Mouse (Mus musculus): ENCODE results near the gene Dnmt3a. TPM values are rescaled to one million over a fixed set of nuclear protein-coding genes. Genes with fewer than 3 reads are reported as not detected.

Gene Dnmt3a
- total and polyA plus RNA-seq, 3 experiments, result 15.5 to 61.5 (median 23.4) TPM

- peaks cover 0 to 18% of the 10 kb centered on the region in 2 experiments for H3K36me3 ChIP-seq (replicated peaks in 1 of 2; ENCODE audit: control insufficient read depth in 1 of 2, insufficient read depth in 1 of 2, low read length in 1 of 2)
- H3K27ac ChIP-seq (ENCODE audit: insufficient read depth, low read depth), result no peak overlapping the region
- dilution Hi-C loops (cut with MboI; ENCODE audit: extremely low pct_ligation_motif_present, extremely low pct_unique_long_range_greater_than_20kb, low sequenced_read_pairs) (no loop called here), in situ Hi-C loops (cut with MboI; ENCODE audit: low pct_ligation_motif_present, low pct_unique_long_range_greater_than_20kb, low sequenced_read_pairs) (no loop called here)
- no peak overlapping the region for H3K4me2 ChIP-seq (ENCODE audit: insufficient read depth, low read depth, poor library complexity, severe bottlenecking)
- no peaks in the 10 kb centered on the region for H3K79me2 ChIP-seq (replicated peaks; ENCODE audit: control insufficient read depth, extremely low read depth, insufficient read depth, poor library complexity, severe bottlenecking)
- H3K9me3 ChIP-seq (replicated peaks; ENCODE audit: low read length), result no peaks in the 10 kb centered on the region
- H3K4me1 ChIP-seq (ENCODE audit: control insufficient read depth in 1 of 2, insufficient read depth in 2 of 2), result peaks cover 2 to 32% of the 10 kb centered on the region in 2 experiments; a peak in 3 of 4 replicates
- no peak overlapping the region for H3K4me3 ChIP-seq (replicated peaks in 1 of 3; ENCODE audit: low read depth in 2 of 3, low read length in 2 of 3, poor library complexity in 1 of 3)
- H3K9ac ChIP-seq (ENCODE audit: insufficient read depth, low read depth), result no peak overlapping the region
- no peaks in the 10 kb centered on the region for H3K27me3 ChIP-seq (replicated peaks)
- TF ChIP-seq NRF1 (IDR thresholded peaks at IDR 0.05; ENCODE audit: low read depth, low read length), result no peak
- TF ChIP-seq NELFE (IDR thresholded peaks at IDR 0.05; ENCODE audit: low read depth, low read length), result no peak
- TF ChIP-seq MEF2A (IDR thresholded peaks at IDR 0.05; ENCODE audit: borderline replicate concordance, low read depth, low read length), result no peak
- no peak for TF ChIP-seq JUND (conservative IDR thresholded peaks at IDR 0.05; ENCODE audit: low read depth, low read length)
- TF ChIP-seq E2F4 (IDR thresholded peaks at IDR 0.05; ENCODE audit: insufficient replicate concordance, low read depth, low read length), result no peak
- TF ChIP-seq POLR2A (IDR thresholded peaks at IDR 0.05; ENCODE audit: low read depth, low read length), result no peak
- no peak for TF ChIP-seq ZNF384 (IDR thresholded peaks at IDR 0.05; ENCODE audit: low read depth, low read length)
- no peak for TF ChIP-seq POLR2AphosphoS2 (IDR thresholded peaks at IDR 0.05; ENCODE audit: low read depth, low read length)
- TF ChIP-seq IRF4 (IDR thresholded peaks at IDR 0.05; ENCODE audit: low read depth, low read length), result no peak
- TF ChIP-seq MXI1 (IDR thresholded peaks at IDR 0.05; ENCODE audit: low read depth, low read length), result no peak
- no peak for TF ChIP-seq RCOR1 (conservative IDR thresholded peaks at IDR 0.05; ENCODE audit: low read depth, low read length)
- no peak for TF ChIP-seq TCF12 (IDR thresholded peaks at IDR 0.05; ENCODE audit: low read depth, low read length)
- DNase-seq (ENCODE audit: extremely low read depth), result no peak
Measured at GRCm38 (mm10) chr12:3918577-3918976, 112.8 kb downstream of the Dnmt3a start.

- Histone ChIP-seq H3K4me3 (replicated peaks in 1 of 3; ENCODE audit: low read depth in 2 of 3, low read length in 2 of 3, poor library complexity in 1 of 3) (no peak overlapping the region), H3K4me2 (ENCODE audit: insufficient read depth, low read depth, poor library complexity, severe bottlenecking) (no peak overlapping the region), H3K79me2 (replicated peaks; ENCODE audit: control insufficient read depth, extremely low read depth, insufficient read depth, poor library complexity, severe bottlenecking) (no peaks in the 10 kb centered on the region), H3K9ac (ENCODE audit: insufficient read depth, low read depth) (no peak overlapping the region), H3K27ac (ENCODE audit: insufficient read depth, low read depth) (no peak overlapping the region), H3K36me3 (replicated peaks in 1 of 2; ENCODE audit: control insufficient read depth in 1 of 2, insufficient read depth in 1 of 2, low read length in 1 of 2) (peaks cover 0 to 12% of the 10 kb centered on the region in 2 experiments), H3K4me1 (ENCODE audit: control insufficient read depth in 1 of 2, insufficient read depth in 2 of 2) (peaks cover 2 to 32% of the 10 kb centered on the region in 2 experiments; a peak in 3 of 4 replicates), H3K9me3 (replicated peaks; ENCODE audit: low read length) (no peaks in the 10 kb centered on the region), H3K27me3 (replicated peaks) (no peaks in the 10 kb centered on the region)
- dilution Hi-C loops (cut with MboI; ENCODE audit: extremely low pct_ligation_motif_present, extremely low pct_unique_long_range_greater_than_20kb, low sequenced_read_pairs) (no loop called here), in situ Hi-C loops (cut with MboI; ENCODE audit: low pct_ligation_motif_present, low pct_unique_long_range_greater_than_20kb, low sequenced_read_pairs) (no loop called here)
- TF ChIP-seq ZC3H11A (IDR thresholded peaks at IDR 0.05; ENCODE audit: low read depth, low read length) (no peak), BHLHE40 (IDR thresholded peaks at IDR 0.05; ENCODE audit: low read depth, low read length) (no peak), RAD21 (IDR thresholded peaks at IDR 0.05; ENCODE audit: low read depth, low read length) (no peak), CHD1 (IDR thresholded peaks at IDR 0.05; ENCODE audit: low read depth, low read length) (no peak), MAZ (IDR thresholded peaks at IDR 0.05; ENCODE audit: low read depth, low read length) (no peak), TBP (conservative IDR thresholded peaks at IDR 0.05; ENCODE audit: low read depth, low read length) (no peak), CHD2 (IDR thresholded peaks at IDR 0.05; ENCODE audit: low read length) (no peak), ZNF384 (IDR thresholded peaks at IDR 0.05; ENCODE audit: low read depth, low read length) (no peak), POLR2A (IDR thresholded peaks at IDR 0.05; ENCODE audit: low read depth, low read length) (no peak), IRF4 (IDR thresholded peaks at IDR 0.05; ENCODE audit: low read depth, low read length) (no peak), SIN3A (IDR thresholded peaks at IDR 0.05; ENCODE audit: low read length) (no peak), MAX (IDR thresholded peaks at IDR 0.05; ENCODE audit: low read length) (no peak), ZMIZ1 (IDR thresholded peaks at IDR 0.05; ENCODE audit: low read depth, low read length) (no peak), MEF2A (IDR thresholded peaks at IDR 0.05; ENCODE audit: borderline replicate concordance, low read depth, low read length) (no peak), E2F4 (IDR thresholded peaks at IDR 0.05; ENCODE audit: insufficient replicate concordance, low read depth, low read length) (no peak), TCF12 (IDR thresholded peaks at IDR 0.05; ENCODE audit: low read depth, low read length) (no peak), JUND (conservative IDR thresholded peaks at IDR 0.05; ENCODE audit: low read depth, low read length) (no peak), POLR2AphosphoS2 (IDR thresholded peaks at IDR 0.05; ENCODE audit: low read depth, low read length) (no peak)
- DNase-seq (ENCODE audit: extremely low read depth), result no peak
Measured at GRCm38 (mm10) chr12:3919423-3919822, 113.6 kb downstream of the Dnmt3a start.

Data from CH12.LX (cell line).